Mouse (Mus musculus) hindbrain, postnatal 0 days (tissue): ENCODE measurements around the gene Rbms2. TPM values are rescaled to one million over a fixed set of nuclear protein-coding genes. Genes with fewer than 3 reads are reported as not detected.
"Not testable (repeated sequence)": the region's sequence is repeated elsewhere in the genome, so short reads cannot be mapped to it uniquely, and the experiment has no call there.

ENCODE experiments used
- ATAC-seq: fragments of 200-750 bp; cut with Nextera tagmentation; 2 replicates; pipeline ENCODE4 v1.8.0; 2017; ENCODE audit warnings: mild to moderate bottlenecking, moderate TSS enrichment, moderate library complexity
- DNase-seq: peaks from one replicate; pipeline ENCODE4 v3.0.0-alpha.2; 2015; ENCODE audit warnings: low spot score
- H3K27ac ChIP-seq: fragments of 300-500 bp; sonication (generic); 2 replicates; pipeline ENCODE4 v1.5.1; 2014; ENCODE audit warnings: mild to moderate bottlenecking
- H3K27me3 ChIP-seq: fragments of 300-500 bp; sonication (generic); 2 replicates; pipeline ENCODE4 v1.6.1; 2014; ENCODE audit warnings: low read length, mixed read lengths; ENCODE audit not compliant: insufficient read depth
- H3K36me3 ChIP-seq: fragments of 300-500 bp; sonication (generic); 2 replicates; pipeline ENCODE4 v1.6.1; 2014; ENCODE audit warnings: low read length, mixed read lengths; ENCODE audit not compliant: insufficient read depth
- H3K4me1 ChIP-seq: fragments of 300-500 bp; sonication (generic); 2 replicates; pipeline ENCODE4 v1.6.1; 2014; ENCODE audit warnings: antibody characterized with exemption, low read length, mixed read lengths; ENCODE audit not compliant: insufficient read depth
- H3K4me2 ChIP-seq: fragments of 300-500 bp; sonication (generic); 2 replicates; pipeline ENCODE4 v1.6.1; 2014; ENCODE audit warnings: low read depth, mild to moderate bottlenecking, low read length, moderate library complexity, mixed read lengths
- H3K4me3 ChIP-seq: fragments of 300-500 bp; sonication (generic); 2 replicates; pipeline ENCODE4 v1.5.1; 2014; ENCODE audit warnings: low read length
- H3K9ac ChIP-seq: fragments of 300-500 bp; sonication (generic); replicated peaks from 2 replicates; pipeline ENCODE4 v1.6.1; 2014; ENCODE audit warnings: mild to moderate bottlenecking, low read length, moderate library complexity, mixed read lengths
- H3K9me3 ChIP-seq: fragments of 300-500 bp; sonication (generic); 2 replicates; pipeline ENCODE4 v1.6.1; 2016; ENCODE audit warnings: low read length, mixed read lengths
- CTCF ChIP-seq: IDR thresholded peaks from 2 replicates; pipeline ENCODE4 v1.5.1; 2016; ENCODE audit warnings: antibody characterized with exemption, control low read depth, low read depth
- WGBS: fragments of 180-500 bp; shearing (Covaris S2); extraction: QIAGEN DNeasy Blood & Tissue Kit; methylation state at CpG from one replicate; pipeline ENCODE4 v1.1.7; 2014; 5-methylcytosine and 5-hydroxymethylcytosine counted together
- polyA plus RNA-seq: library from polyadenylated mRNA; unstranded; fragments of >200 nt; fragmentation: Nextera tagmentation; extraction: Ambion mirVana; gene quantifications from 2 replicates; pipeline ENCODE4 v1.2.1, GENCODE M21; 2015
- total RNA-seq: library from RNA; depleted of rRNA; stranded (reverse); fragments of >200 nt; gene quantifications from 2 replicates; pipeline ENCODE4 v1.2.3, GENCODE M21; 2014

The Rbms2 gene
- total and polyA plus RNA-seq, 2 experiments from 2014 or later = 7.3 to 13.2 TPM

DNA sequence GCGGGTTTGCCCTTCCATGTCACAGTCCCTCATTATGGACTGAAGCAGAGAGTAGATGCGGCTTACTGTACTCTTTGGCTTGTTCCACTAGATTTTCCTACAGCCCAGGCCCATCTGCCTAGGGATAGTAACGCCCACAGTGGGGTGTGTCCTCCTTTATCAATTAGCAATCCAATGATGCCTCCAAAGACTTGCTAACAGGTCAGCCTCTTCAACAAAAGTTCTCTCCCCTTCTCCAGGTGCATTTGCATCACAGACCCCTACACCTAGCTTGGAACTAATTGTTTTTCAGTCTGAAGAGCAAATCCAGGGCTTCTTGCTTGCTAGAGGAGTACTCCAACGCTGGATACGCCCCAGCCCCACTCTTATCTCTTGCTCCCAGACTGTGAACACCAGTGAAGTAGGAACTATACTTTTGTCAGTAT, 7.1 kb upstream of the Rbms2 start:
- Histone ChIP-seq H3K4me2 (no peak overlapping the region), H3K36me3 (no peaks in the 10 kb centered on the region), H3K27me3 (no peaks in the 10 kb centered on the region), H3K9ac (no peak overlapping the region), H3K4me3 (no peak overlapping the region), H3K9me3 (no peaks in the 10 kb centered on the region), H3K4me1 (no peaks in the 10 kb centered on the region), H3K27ac (no peak overlapping the region)
- ATAC-seq = no peak
- WGBS = 68% methylated on average over 5 of the region's 5 CpGs
- TF ChIP-seq CTCF = no peak
- DNase-seq = no peak

GRCm38 (mm10) chr10:128185959-128186358, 5.9 kb upstream of the Rbms2 start:
- no peaks in the 10 kb centered on the region for H3K9me3 ChIP-seq
- DNase-seq = peak; percentile 88
- no peak overlapping the region for H3K9ac ChIP-seq
- H3K27ac ChIP-seq = no peak overlapping the region
- TF ChIP-seq CTCF = peak; percentile 96
- no peaks in the 10 kb centered on the region for H3K4me1 ChIP-seq
- H3K4me2 ChIP-seq = no peak overlapping the region
- H3K27me3 ChIP-seq = no peaks in the 10 kb centered on the region
- no peak overlapping the region for H3K4me3 ChIP-seq
- 58% methylated on average over 2 of the region's 2 CpGs for WGBS
- no peaks in the 10 kb centered on the region for H3K36me3 ChIP-seq
- ATAC-seq = no peak

DNA sequence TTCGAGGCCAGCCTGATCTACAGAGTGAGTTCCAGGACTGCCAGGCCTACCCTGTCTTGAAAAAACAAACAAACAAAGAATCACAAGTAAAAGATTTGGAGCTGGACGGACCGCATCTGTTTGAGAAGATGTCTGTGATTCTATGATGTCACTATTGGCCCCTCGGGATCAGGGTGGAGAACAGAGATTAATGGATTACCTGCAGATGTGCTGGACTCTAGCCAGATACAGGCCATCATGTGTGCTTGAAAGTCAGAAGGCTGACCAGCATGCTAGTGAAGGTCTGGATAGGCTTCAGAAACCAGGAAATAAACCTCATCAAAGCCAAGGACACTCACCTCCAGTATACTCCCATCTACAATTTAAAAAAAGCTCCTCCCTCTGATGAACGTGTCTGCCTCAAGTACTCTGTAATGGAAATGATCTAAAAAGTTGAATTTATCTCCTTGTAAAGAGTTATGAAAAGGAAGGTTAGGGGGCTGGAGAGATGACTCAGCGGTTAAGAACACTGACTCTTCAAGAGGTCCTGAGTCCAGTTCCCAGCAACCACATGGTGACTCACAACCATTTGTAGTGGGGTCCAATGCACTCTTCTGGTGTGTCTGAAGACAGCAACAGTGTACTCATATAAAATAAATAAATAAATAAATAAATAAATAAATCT, 5.3 kb upstream of the Rbms2 start:
- Histone ChIP-seq H3K36me3 (no peaks in the 10 kb centered on the region), H3K9ac (no peak overlapping the region), H3K27me3 (no peaks in the 10 kb centered on the region), H3K9me3 (no peaks in the 10 kb centered on the region), H3K4me2 (no peak overlapping the region), H3K27ac (no peak overlapping the region), H3K4me3 (no peak overlapping the region), H3K4me1 (no peaks in the 10 kb centered on the region)
- no peak for ATAC-seq
- WGBS = 77% methylated on average over 6 of the region's 6 CpGs
- DNase-seq = no peak
- TF ChIP-seq CTCF = no peak

DNA sequence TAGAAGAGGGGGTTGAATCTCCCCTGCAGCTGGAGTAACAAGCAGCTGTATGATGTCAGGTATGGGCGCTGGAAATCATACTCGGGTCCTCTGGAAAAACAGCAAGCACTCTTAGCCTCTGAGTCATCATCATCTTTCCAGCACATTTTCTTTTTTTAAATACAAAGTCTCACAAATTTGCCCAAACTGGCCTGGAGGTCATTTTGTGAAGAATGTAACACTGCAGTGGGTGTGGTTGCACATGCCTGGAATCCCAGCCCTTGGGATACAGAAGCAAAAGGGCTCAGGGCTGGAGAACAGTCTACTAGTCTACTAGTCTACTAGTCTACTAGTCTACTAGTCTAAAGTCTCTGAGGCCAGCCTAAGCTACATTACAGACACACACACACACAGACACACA, 4.2 kb upstream of the Rbms2 start:
- no peak for TF ChIP-seq CTCF
- no peak overlapping the region for H3K27ac ChIP-seq
- no peaks in the 10 kb centered on the region for H3K36me3 ChIP-seq
- H3K4me2 ChIP-seq = no peak overlapping the region
- DNase-seq (no peak), ATAC-seq (no peak)
- no peak overlapping the region for H3K4me3 ChIP-seq
- H3K4me1 ChIP-seq = no peaks in the 10 kb centered on the region
- no peaks in the 10 kb centered on the region for H3K27me3 ChIP-seq
- 90% methylated on average over 2 of the region's 2 CpGs for WGBS
- H3K9me3 ChIP-seq = no peaks in the 10 kb centered on the region
- H3K9ac ChIP-seq = no peak overlapping the region

DNA sequence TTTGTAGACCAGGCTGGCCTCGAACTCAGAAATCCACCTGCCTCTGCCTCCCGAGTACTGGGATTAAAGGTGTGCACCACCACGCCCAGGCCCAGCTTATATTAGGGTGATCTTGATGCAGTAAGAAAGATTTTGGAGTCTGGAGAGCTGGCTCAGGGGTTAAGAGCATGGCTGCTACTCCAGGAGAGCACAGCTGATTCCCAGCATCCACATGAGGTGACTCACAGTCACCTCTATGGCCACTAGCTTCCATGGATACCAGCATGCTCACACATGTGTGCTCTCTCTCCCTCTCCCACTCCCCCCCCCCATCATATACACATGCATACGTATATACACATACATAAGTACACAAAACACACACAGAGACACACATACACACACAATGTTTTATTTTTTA, 2.8 kb downstream of the Rbms2 start:
- Histone ChIP-seq H3K4me1 (no peaks in the 10 kb centered on the region), H3K27ac (no peak overlapping the region), H3K9me3 (no peaks in the 10 kb centered on the region), H3K27me3 (no peaks in the 10 kb centered on the region), H3K4me2 (no peak overlapping the region), H3K9ac (no peak overlapping the region), H3K4me3 (no peak overlapping the region), H3K36me3 (no peaks in the 10 kb centered on the region)
- DNase-seq (no peak), ATAC-seq (no peak)
- 90% methylated on average over 4 of the region's 4 CpGs for WGBS
- TF ChIP-seq CTCF = no peak

DNA sequence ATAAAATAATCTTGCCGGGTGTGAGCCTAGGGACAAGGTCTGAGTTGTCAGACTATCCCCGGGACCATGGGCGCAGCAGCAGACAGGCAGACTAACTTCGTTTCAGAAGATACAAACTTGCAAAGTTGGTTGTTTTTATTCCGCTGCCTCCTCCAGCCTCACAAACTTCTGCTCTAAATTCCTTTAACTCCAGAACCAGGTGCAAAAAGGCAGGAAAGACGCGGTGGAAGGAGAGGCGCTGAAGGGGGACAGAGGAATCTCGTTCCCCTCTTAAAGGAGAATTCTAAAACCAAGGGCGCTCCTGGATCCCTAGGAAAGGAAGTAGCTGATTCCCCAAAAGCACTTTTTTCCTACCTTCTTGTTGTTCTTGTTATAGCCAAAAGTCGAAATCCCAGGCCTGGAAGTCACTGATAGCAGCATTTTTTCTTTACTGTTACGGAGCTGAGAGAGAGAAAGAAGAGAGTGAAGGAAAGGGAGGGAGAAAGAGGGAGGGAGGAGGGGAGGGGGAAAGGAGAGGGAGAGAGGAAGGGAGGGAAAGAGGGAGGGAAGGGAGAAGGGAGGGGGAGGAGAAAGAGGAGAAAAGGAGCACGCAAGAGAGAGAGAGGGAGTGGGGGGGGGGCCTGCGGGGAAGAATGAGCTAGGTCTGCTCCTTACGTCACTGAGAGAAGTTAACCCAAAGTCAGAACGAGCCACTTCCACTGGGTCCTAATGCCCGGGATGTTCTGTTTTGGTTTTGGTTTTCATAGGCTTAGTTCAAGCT, 3.9 kb downstream of the Rbms2 start:
- Histone ChIP-seq H3K4me3 (peak overlapping the region; percentile 60), H3K27me3 (no peaks in the 10 kb centered on the region), H3K4me1 (no peaks in the 10 kb centered on the region), H3K9ac (peak overlapping the region; percentile 49), H3K4me2 (peak overlapping the region; percentile 86), H3K27ac (peak overlapping the region; percentile 77), H3K36me3 (no peaks in the 10 kb centered on the region), H3K9me3 (no peaks in the 10 kb centered on the region)
- DNase-seq = peak; percentile 86
- under 1% methylated on average over 17 of the region's 17 CpGs for WGBS
- no peak for TF ChIP-seq CTCF
- ATAC-seq = peak; percentile 92

GRCm38 (mm10) chr10:128175302-128175701, 4.8 kb downstream of the Rbms2 start:
- no peak for DNase-seq
- no peaks in the 10 kb centered on the region for H3K9me3 ChIP-seq
- H3K4me2 ChIP-seq = peak overlapping the region; percentile 86
- no peaks in the 10 kb centered on the region for H3K4me1 ChIP-seq
- no peak for ATAC-seq
- peak overlapping the region; percentile 60 for H3K4me3 ChIP-seq
- no peaks in the 10 kb centered on the region for H3K36me3 ChIP-seq
- H3K27ac ChIP-seq = no peak overlapping the region
- H3K27me3 ChIP-seq = no peaks in the 10 kb centered on the region
- WGBS = 19% methylated on average over 3 of the region's 3 CpGs
- H3K9ac ChIP-seq = peak overlapping the region; percentile 49
- TF ChIP-seq CTCF = no peak

- H3K4me3 ChIP-seq, ATAC-seq, DNase-seq, H3K9ac ChIP-seq, H3K4me2 ChIP-seq, H3K4me1 ChIP-seq, H3K27ac ChIP-seq, H3K9me3 ChIP-seq, H3K36me3 ChIP-seq, H3K27me3 ChIP-seq: not testable (repeated sequence)
- 97% methylated on average over 10 of the region's 10 CpGs for WGBS
Measured at GRCm38 (mm10) chr10:128171348-128171747, 8.7 kb downstream of the Rbms2 start.
